Comparison of ENCODE assay signal across 18 mouse cellular contexts in genomic region chr13:36954937-36955336, GRCm38 (mm10).
DNase-seq lines count a peak whose midpoint lies in the region; ATAC-seq lines count a peak whose summit lies in the region.
"Had no signal": no experiment of that assay in that cellular context is flagged by ENCODE, and none has a peak within 500 bp of the region (broad histone marks: within the 10 kb centered on the region; RNA-seq: fewer than 3 reads in every experiment).

No protein-coding gene starts in this region.

- DNase-seq in heart, adult 11 months = peak; percentile 66
- no peak for DNase-seq in heart, adult 8-10 months (ENCODE audit: low spot score)
- peak; percentile 48 for DNase-seq in induced T-regulatory cell, adult 2 months (ENCODE audit: low read depth)
- DNase-seq in naive thymus-derived CD4-positive, alpha-beta T cell, adult 2 months (ENCODE audit: low read depth) = peak; percentile 24
- DNase-seq in adrenal gland, postnatal 25 days = no peak
- no peak for DNase-seq in lung, postnatal 14 days
- no peak for DNase-seq in frontal cortex, postnatal 10 days (ENCODE audit: low spot score in 2 of 2)
- DNase-seq: adrenal gland, adult 8-10 months; adrenal gland, postnatal 14 days; B cell, adult 2 months; cerebellum, adult 11 months; cerebellum, adult 18-20 months; cerebellum, adult 8-10 months; cerebellum, adult 9-11 months; cerebellum, postnatal 14 days had no signal

- peak; percentile 80 for ATAC-seq in CD4-positive, CD25-positive, alpha-beta regulatory T cell, adult 4 months
- ATAC-seq: forebrain, embryonic 14.5 days; forebrain, embryonic 16.5 days had no signal

Comparison
In these comparisons a context has a peak if more than half of its experiments do, and no peak if none do; other contexts are left out.
1. DNase-seq: peak in heart, adult 11 months (single experiment), induced T-regulatory cell, adult 2 months (single experiment) and naive thymus-derived CD4-positive, alpha-beta T cell, adult 2 months (single experiment); none in heart, adult 8-10 months (single experiment), adrenal gland, postnatal 25 days (single experiment), lung, postnatal 14 days (single experiment) and frontal cortex, postnatal 10 days (0 of 2).